Comparison of ENCODE assay signal across 13 mouse cellular contexts in the genomic region with DNA sequence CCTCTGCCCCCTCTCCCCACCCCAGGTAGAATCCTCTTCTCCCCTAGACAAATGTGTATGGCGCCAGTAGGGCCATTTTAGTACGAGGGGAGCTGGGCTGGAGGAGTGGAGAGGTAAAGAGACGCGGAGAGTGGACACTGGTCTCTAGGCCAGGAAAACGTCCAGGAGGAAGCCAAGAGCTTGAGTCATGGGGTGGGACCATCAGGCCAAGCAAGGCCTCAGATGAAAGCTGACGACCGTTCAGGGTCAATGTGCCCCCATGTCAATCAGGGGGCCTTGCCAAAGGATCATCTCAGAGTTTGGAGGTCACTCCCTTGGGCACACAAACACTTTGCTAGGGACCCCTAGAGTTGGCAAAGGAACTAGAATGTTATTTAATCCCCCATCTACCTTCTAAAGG. TPM values are rescaled to one million over a fixed set of nuclear protein-coding genes. Genes with fewer than 3 reads are reported as not detected.
DNase-seq lines count a peak whose midpoint lies in the region; ATAC-seq and TF ChIP-seq lines count a peak whose summit lies in the region.
"Had no signal": no experiment of that assay in that cellular context is flagged by ENCODE, and none has a peak within 500 bp of the region (broad histone marks: within the 10 kb centered on the region; RNA-seq: fewer than 3 reads in every experiment).

No protein-coding gene starts in this region.

- peaks cover 25% of the 10 kb centered on the region for H3K27me3 ChIP-seq in forebrain, embryonic 14.5 days (replicated peaks; ENCODE audit: control insufficient read depth, insufficient read depth, low read length)
- 0 out of 2 replicates have a peak, but pooled peaks cover 5% of the 10 kb centered on the region for H3K27me3 ChIP-seq in hindbrain, postnatal 0 days (ENCODE audit: insufficient read depth, low read length)
- peaks cover 55% of the 10 kb centered on the region for H3K27me3 ChIP-seq in neural tube, embryonic 13.5 days

- H3K9ac ChIP-seq in forebrain, embryonic 14.5 days (ENCODE audit: low read length): peak overlapping the region; percentile 74; the same call in 1 of the 2 replicates
- peak overlapping the region; percentile 70 for H3K9ac ChIP-seq in hindbrain, postnatal 0 days (replicated peaks; ENCODE audit: low read length)
- H3K9ac ChIP-seq in neural tube, embryonic 13.5 days: peak overlapping the region; percentile 85
- H3K9ac ChIP-seq: liver, embryonic 13.5 days had no signal

- H3K4me2 ChIP-seq in forebrain, embryonic 14.5 days (ENCODE audit: low read length): peak overlapping the region; percentile 63
- H3K4me2 ChIP-seq in hindbrain, postnatal 0 days (ENCODE audit: low read depth, low read length): peak overlapping the region; percentile 63
- H3K4me2 ChIP-seq in neural tube, embryonic 13.5 days: peak overlapping the region; percentile 68
- H3K4me2 ChIP-seq: liver, embryonic 13.5 days had no signal

- TF ChIP-seq CTCF in layer of hippocampus, adult 2 months (conservative IDR thresholded peaks at IDR 0.05): no peak
- TF ChIP-seq CTCF in hindbrain, postnatal 0 days (IDR thresholded peaks at IDR 0.05; ENCODE audit: low read depth): no peak

- H3K9me3 ChIP-seq in forebrain, embryonic 14.5 days (replicated peaks; ENCODE audit: control insufficient read depth, low read length): no peaks in the 10 kb centered on the region
- H3K9me3 ChIP-seq in hindbrain, postnatal 0 days (ENCODE audit: low read length): no peaks in the 10 kb centered on the region
- no peaks in the 10 kb centered on the region for H3K9me3 ChIP-seq in neural tube, embryonic 13.5 days
- H3K9me3 ChIP-seq: heart, embryonic 10.5 days; liver, embryonic 13.5 days had no signal

- ATAC-seq in forebrain, embryonic 14.5 days: no peak
- no peak for ATAC-seq in hindbrain, postnatal 0 days
- ATAC-seq in neural tube, embryonic 13.5 days (ENCODE audit: low read depth): no peak
- ATAC-seq in frontal cortex, adult (ENCODE audit: low TSS enrichment): no peak
- no peak for ATAC-seq in megakaryocyte progenitor cell, adult 5-6 weeks (replicated peaks; ENCODE audit: poor library complexity)

- WGBS in forebrain, embryonic 14.5 days: 65% methylated on average over 7 of the region's 7 CpGs
- 66% methylated on average over 7 of the region's 7 CpGs for WGBS in hindbrain, postnatal 0 days
- 64% methylated on average over 7 of the region's 7 CpGs for WGBS in neural tube, embryonic 13.5 days

- H3K4me1 ChIP-seq in forebrain, embryonic 14.5 days (ENCODE audit: control insufficient read depth, insufficient read depth, low read length): peaks cover 20% of the 10 kb centered on the region; the same call in 1 of the 2 replicates
- H3K4me1 ChIP-seq in hindbrain, postnatal 0 days (ENCODE audit: insufficient read depth, low read length): peaks cover 5% of the 10 kb centered on the region; the same call in 1 of the 2 replicates
- peaks cover 54% of the 10 kb centered on the region for H3K4me1 ChIP-seq in neural tube, embryonic 13.5 days (replicated peaks)

- no peak for DNase-seq in layer of hippocampus, adult 2 months (ENCODE audit: low spot score in 2 of 2)
- no peak for DNase-seq in layer of hippocampus, adult 8-10 months (ENCODE audit: low spot score in 2 of 2)
- no peak for DNase-seq in forebrain, embryonic 14.5 days (ENCODE audit: low spot score)
- no peak for DNase-seq in hindbrain, postnatal 0 days (ENCODE audit: low spot score)
- DNase-seq in lung, postnatal 14 days: no peak
- DNase-seq: gastrocnemius, adult 2 months; kidney, postnatal 25 days; liver, embryonic 13.5 days had no signal

- H3K27ac ChIP-seq in layer of hippocampus, adult 2 months: peak overlapping the region; percentile 97
- no peak overlapping the region for H3K27ac ChIP-seq in forebrain, embryonic 14.5 days (ENCODE audit: low read depth, low read length)
- no peak overlapping the region for H3K27ac ChIP-seq in hindbrain, postnatal 0 days
- H3K27ac ChIP-seq in neural tube, embryonic 13.5 days (replicated peaks): no peak overlapping the region
- H3K27ac ChIP-seq: gastrocnemius, adult 2 months; liver, embryonic 13.5 days had no signal

- H3K4me3 ChIP-seq in layer of hippocampus, adult 2 months: peak overlapping the region; percentile 79
- peak overlapping the region; percentile 62 for H3K4me3 ChIP-seq in forebrain, embryonic 14.5 days (ENCODE audit: low read depth, low read length)
- peak overlapping the region; percentile 63 for H3K4me3 ChIP-seq in hindbrain, postnatal 0 days (ENCODE audit: low read length)
- H3K4me3 ChIP-seq in neural tube, embryonic 13.5 days: peak overlapping the region; percentile 67
- H3K4me3 ChIP-seq: gastrocnemius, adult 2 months had no signal

- H3K36me3 ChIP-seq in forebrain, embryonic 14.5 days (ENCODE audit: control insufficient read depth, insufficient read depth, low read length): peaks cover 3% of the 10 kb centered on the region; the same call in 1 of the 2 replicates
- peaks cover 3% of the 10 kb centered on the region; the same call in 1 of the 2 replicates for H3K36me3 ChIP-seq in hindbrain, postnatal 0 days (ENCODE audit: insufficient read depth, low read length)
- H3K36me3 ChIP-seq in neural tube, embryonic 13.5 days: peaks cover 7% of the 10 kb centered on the region; the same call in 1 of the 2 replicates
- H3K36me3 ChIP-seq: heart, embryonic 10.5 days; liver, embryonic 13.5 days had no signal

RNA-seq across cellular contexts. Expression of gene Eml2, which starts 1.0 kb away (rescaled TPM):
- total RNA-seq in layer of hippocampus, adult 2 months (2021): 100 to 1,000 TPM; 159 to 162 TPM
- 100 to 1,000 TPM; 156 to 198 (median 171) TPM for total RNA-seq in layer of hippocampus, adult 8-10 months (2022)
- 3.4 TPM in 2 replicates for polyA plus RNA-seq in forebrain, embryonic 14.5 days (2014; fragmentation: Nextera tagmentation; extraction: Ambion mirVana)
- 88.2 and 103 TPM in 2 replicates for total RNA-seq in hindbrain, postnatal 0 days (2014; rRNA removed)
- polyA plus RNA-seq in hindbrain, postnatal 0 days (2015; fragmentation: Nextera tagmentation; extraction: Ambion mirVana): 15.0 and 18.9 TPM in 2 replicates
- 6.8 and 8.1 TPM in 2 replicates for polyA plus RNA-seq in neural tube, embryonic 13.5 days (2015; fragmentation: Nextera tagmentation; extraction: Ambion mirVana)
- total RNA-seq in megakaryocyte progenitor cell, adult 5-6 weeks (2015): 4.3 and 5.5 TPM in 2 replicates
- 8.0 and 15.1 TPM in 2 replicates for total RNA-seq in megakaryocyte progenitor cell, adult 5-6 weeks (2017)

RNA-seq across cellular contexts. Expression of gene Gipr, which starts 11.3 kb away (rescaled TPM):
- 1 to 10 TPM in 1 of 2 experiments, under 1 TPM in 1; 0.87 to 1.2 TPM for total RNA-seq in layer of hippocampus, adult 2 months (2021)
- 1 to 10 TPM; 1.0 to 1.5 (median 1.2) TPM for total RNA-seq in layer of hippocampus, adult 8-10 months (2022)
- 4.8 and 8.2 TPM in 2 replicates for polyA plus RNA-seq in forebrain, embryonic 14.5 days (2014; fragmentation: Nextera tagmentation; extraction: Ambion mirVana)
- 2.0 and 3.0 TPM in 2 replicates for total RNA-seq in hindbrain, postnatal 0 days (2014; rRNA removed)
- 0.85 and 1.3 TPM in 2 replicates for polyA plus RNA-seq in hindbrain, postnatal 0 days (2015; fragmentation: Nextera tagmentation; extraction: Ambion mirVana)
- polyA plus RNA-seq in neural tube, embryonic 13.5 days (2015; fragmentation: Nextera tagmentation; extraction: Ambion mirVana): 1.3 and 1.4 TPM in 2 replicates
- total RNA-seq in megakaryocyte progenitor cell, adult 5-6 weeks (2015): not detected in 2 replicates
- total RNA-seq in megakaryocyte progenitor cell, adult 5-6 weeks (2017): not detected in 2 replicates
- total RNA-seq: gastrocnemius, adult 2 months; megakaryocyte, adult 5-6 weeks had no signal

RNA-seq across cellular contexts. Expression of gene Snrpd2, which starts 27.7 kb away (rescaled TPM):
- 10 to 100 TPM; 76.0 to 80.5 TPM for total RNA-seq in layer of hippocampus, adult 2 months (2021)
- total RNA-seq in layer of hippocampus, adult 8-10 months (2022): 10 to 100 TPM; 75.6 to 82.3 (median 78.2) TPM
- polyA plus RNA-seq in forebrain, embryonic 14.5 days (2014; fragmentation: Nextera tagmentation; extraction: Ambion mirVana): 141 and 155 TPM in 2 replicates
- 34.1 and 42.9 TPM in 2 replicates for total RNA-seq in hindbrain, postnatal 0 days (2014; rRNA removed)
- 114 and 118 TPM in 2 replicates for polyA plus RNA-seq in hindbrain, postnatal 0 days (2015; fragmentation: Nextera tagmentation; extraction: Ambion mirVana)
- 108 and 118 TPM in 2 replicates for polyA plus RNA-seq in neural tube, embryonic 13.5 days (2015; fragmentation: Nextera tagmentation; extraction: Ambion mirVana)
- 106 and 117 TPM in 2 replicates for total RNA-seq in megakaryocyte progenitor cell, adult 5-6 weeks (2015)
- total RNA-seq in megakaryocyte progenitor cell, adult 5-6 weeks (2017): 78.6 and 83.9 TPM in 2 replicates

RNA-seq across cellular contexts. Expression of gene Qpctl, which starts 28.1 kb away (rescaled TPM):
- 10 to 100 TPM; 17.6 to 18.4 TPM for total RNA-seq in layer of hippocampus, adult 2 months (2021)
- 10 to 100 TPM; 18.6 to 20.9 (median 20.4) TPM for total RNA-seq in layer of hippocampus, adult 8-10 months (2022)
- polyA plus RNA-seq in forebrain, embryonic 14.5 days (2014; fragmentation: Nextera tagmentation; extraction: Ambion mirVana): 11.1 and 14.0 TPM in 2 replicates
- 17.3 and 18.3 TPM in 2 replicates for total RNA-seq in hindbrain, postnatal 0 days (2014; rRNA removed)
- 24.7 and 25.5 TPM in 2 replicates for polyA plus RNA-seq in hindbrain, postnatal 0 days (2015; fragmentation: Nextera tagmentation; extraction: Ambion mirVana)
- 21.7 and 22.2 TPM in 2 replicates for polyA plus RNA-seq in neural tube, embryonic 13.5 days (2015; fragmentation: Nextera tagmentation; extraction: Ambion mirVana)
- total RNA-seq in megakaryocyte progenitor cell, adult 5-6 weeks (2015): 6.5 and 6.9 TPM in 2 replicates
- total RNA-seq in megakaryocyte progenitor cell, adult 5-6 weeks (2017): 3.4 and 5.6 TPM in 2 replicates

RNA-seq across cellular contexts. Expression of gene Gpr4, which starts 35.1 kb away (rescaled TPM):
- 1 to 10 TPM; 1.6 to 2.5 TPM for total RNA-seq in layer of hippocampus, adult 2 months (2021)
- total RNA-seq in layer of hippocampus, adult 8-10 months (2022): 1 to 10 TPM; 1.3 to 2.7 (median 1.8) TPM
- polyA plus RNA-seq in forebrain, embryonic 14.5 days (2014; fragmentation: Nextera tagmentation; extraction: Ambion mirVana): 1.8 and 2.3 TPM in 2 replicates
- 3.8 and 4.5 TPM in 2 replicates for total RNA-seq in hindbrain, postnatal 0 days (2014; rRNA removed)
- 4.1 and 4.4 TPM in 2 replicates for polyA plus RNA-seq in hindbrain, postnatal 0 days (2015; fragmentation: Nextera tagmentation; extraction: Ambion mirVana)
- polyA plus RNA-seq in neural tube, embryonic 13.5 days (2015; fragmentation: Nextera tagmentation; extraction: Ambion mirVana): 2.0 and 2.6 TPM in 2 replicates
- 0.12 TPM in 1 of 2 replicates, not detected in the other for total RNA-seq in megakaryocyte progenitor cell, adult 5-6 weeks (2015)
- total RNA-seq in megakaryocyte progenitor cell, adult 5-6 weeks (2017): not detected in 2 replicates
- total RNA-seq: megakaryocyte, adult 5-6 weeks had no signal
